In genomic region chr14:16248135-16248534, GRCm38 (mm10) we compare ENCODE assay signal across 11 mouse cellular contexts. TPM values are rescaled to one million over a fixed set of nuclear protein-coding genes. Genes with fewer than 3 reads are reported as not detected.
A peak's percentile ranks its signal among the peaks of the same experiment; 100 is the strongest.
DNase-seq lines count a peak whose midpoint lies in the region; ATAC-seq and TF ChIP-seq lines count a peak whose summit lies in the region.
"Had no signal": no experiment of that assay in that cellular context is flagged by ENCODE, and none has a peak within 500 bp of the region (broad histone marks: within the 10 kb centered on the region; RNA-seq: fewer than 3 reads in every experiment).

No protein-coding gene starts in this region.

- TF ChIP-seq POLR2A in heart, adult 2 months (IDR thresholded peaks at IDR 0.05; ENCODE audit: insufficient read depth, low read depth, low read length) = no peak
- no peak for TF ChIP-seq POLR2A in small intestine, adult 2 months (IDR thresholded peaks at IDR 0.05; ENCODE audit: low read depth, low read length)

- no peaks in the 10 kb centered on the region for H3K36me3 ChIP-seq in heart, embryonic 11.5 days (ENCODE audit: control insufficient read depth, insufficient read depth, low read length)
- peaks cover 13% of the 10 kb centered on the region for H3K36me3 ChIP-seq in heart, adult 2 months (ENCODE audit: control insufficient read depth, insufficient read depth, low read length)
- H3K36me3 ChIP-seq in lung, embryonic 15.5 days = no peaks in the 10 kb centered on the region
- H3K36me3 ChIP-seq in limb, embryonic 13.5 days = no peaks in the 10 kb centered on the region
- H3K36me3 ChIP-seq in small intestine, adult 2 months (ENCODE audit: control insufficient read depth, insufficient read depth, low read length) = no peaks in the 10 kb centered on the region

- H3K4me1 ChIP-seq in heart, embryonic 11.5 days (ENCODE audit: control insufficient read depth, insufficient read depth, low read length) = no peaks in the 10 kb centered on the region
- H3K4me1 ChIP-seq in heart, adult 2 months (ENCODE audit: control insufficient read depth, insufficient read depth, low read length) = no peaks in the 10 kb centered on the region; the same call in 1 of the 2 replicates
- H3K4me1 ChIP-seq in lung, embryonic 15.5 days = peaks cover 20% of the 10 kb centered on the region
- H3K4me1 ChIP-seq in limb, embryonic 13.5 days = peaks cover 20% of the 10 kb centered on the region
- H3K4me1 ChIP-seq in small intestine, adult 2 months (ENCODE audit: control insufficient read depth, insufficient read depth, insufficient read length, low read length) = peaks cover 9% of the 10 kb centered on the region; the same call in 1 of the 2 replicates

- H3K4me3 ChIP-seq in heart, embryonic 11.5 days (ENCODE audit: low read depth, low read length) = peak overlapping the region; percentile 75; the same call in 1 of the 2 replicates
- no peak overlapping the region; the same call in 1 of the 2 replicates for H3K4me3 ChIP-seq in heart, adult 2 months
- peak overlapping the region; percentile 66; the same call in 1 of the 2 replicates for H3K4me3 ChIP-seq in lung, embryonic 15.5 days
- peak overlapping the region; percentile 73 for H3K4me3 ChIP-seq in limb, embryonic 13.5 days
- H3K4me3 ChIP-seq in small intestine, adult 2 months (ENCODE audit: low read depth, low read length) = no peak overlapping the region

- no peak for DNase-seq in heart, adult 2 months
- no peak for DNase-seq in lung, postnatal 10 days
- DNase-seq in layer of hippocampus, postnatal 14 days (ENCODE audit: low spot score in 2 of 2) = no peak
- no peak for DNase-seq in spleen, postnatal 14 days (ENCODE audit: low spot score in 2 of 2)
- DNase-seq: cerebellum, adult 11-12 months; right cerebral cortex, adult 18-20 months had no signal

- WGBS in heart, embryonic 11.5 days (ENCODE audit: insufficient replicate concordance) = 72% methylated on average over 3 of the region's 3 CpGs
- 78% methylated on average over 3 of the region's 3 CpGs for WGBS in heart, adult 2 months
- 62% methylated on average over 3 of the region's 3 CpGs for WGBS in lung, embryonic 15.5 days
- 80% methylated on average over 3 of the region's 3 CpGs for WGBS in limb, embryonic 13.5 days
- WGBS in small intestine, adult 2 months = 72% methylated on average over 3 of the region's 3 CpGs

- no peak for ATAC-seq in heart, embryonic 11.5 days (replicated peaks; ENCODE audit: insufficient number of reproducible peaks, low FRiP score, low TSS enrichment)
- ATAC-seq in lung, embryonic 15.5 days (ENCODE audit: borderline replicate concordance, extremely low read depth, low FRiP score, low TSS enrichment) = no peak
- no peak for ATAC-seq in limb, embryonic 13.5 days (ENCODE audit: low FRiP score, low read depth)

- H3K27me3 ChIP-seq in heart, embryonic 11.5 days (ENCODE audit: control insufficient read depth, insufficient read depth, low read length) = no peaks in the 10 kb centered on the region
- H3K27me3 ChIP-seq in heart, adult 2 months (ENCODE audit: control insufficient read depth, insufficient read depth, low read length) = no peaks in the 10 kb centered on the region
- no peaks in the 10 kb centered on the region for H3K27me3 ChIP-seq in lung, embryonic 15.5 days
- no peaks in the 10 kb centered on the region for H3K27me3 ChIP-seq in limb, embryonic 13.5 days
- no peaks in the 10 kb centered on the region for H3K27me3 ChIP-seq in small intestine, adult 2 months (ENCODE audit: control insufficient read depth, insufficient read depth, low read length)

- intact Hi-C loops in heart, adult 2 months (cut with DNase I) = loop anchor here (2.0 kb wide), 1 partner anchor 117 kb away; the partner anchor contains the start of gene Top2b

- no peak overlapping the region for H3K27ac ChIP-seq in heart, embryonic 11.5 days (ENCODE audit: low read depth, low read length)
- H3K27ac ChIP-seq in heart, adult 2 months = no peak overlapping the region
- no peak overlapping the region for H3K27ac ChIP-seq in lung, embryonic 15.5 days
- H3K27ac ChIP-seq in limb, embryonic 13.5 days = no peak overlapping the region
- 0 out of 2 replicates have a peak overlapping the region, but pooled peaks have one; percentile 29 for H3K27ac ChIP-seq in small intestine, adult 2 months (ENCODE audit: insufficient read depth, low read depth, low read length)
- H3K27ac ChIP-seq: macrophage had no signal

- peak overlapping the region; percentile 87 for H3K4me2 ChIP-seq in heart, embryonic 11.5 days
- H3K4me2 ChIP-seq in lung, embryonic 15.5 days = peak overlapping the region; percentile 79; the same call in 1 of the 2 replicates
- peak overlapping the region; percentile 80 for H3K4me2 ChIP-seq in limb, embryonic 13.5 days (replicated peaks)

- TF ChIP-seq CTCF in heart, adult 2 months (IDR thresholded peaks at IDR 0.05) = no peak
- TF ChIP-seq CTCF in small intestine, adult 2 months (IDR thresholded peaks at IDR 0.05; ENCODE audit: extremely low read depth, insufficient read length, insufficient replicate concordance, low read depth, low read length) = no peak

- TF ChIP-seq EP300 in heart, adult 2 months (IDR thresholded peaks at IDR 0.05; ENCODE audit: insufficient read depth, low read depth, low read length) = no peak

- no peaks in the 10 kb centered on the region for H3K79me2 ChIP-seq in heart, adult 2 months (replicated peaks; ENCODE audit: control insufficient read depth, insufficient read depth, low read length)

- no peaks in the 10 kb centered on the region for H3K9me3 ChIP-seq in heart, embryonic 11.5 days (replicated peaks; ENCODE audit: control insufficient read depth, low read length)
- H3K9me3 ChIP-seq in lung, embryonic 15.5 days = no peaks in the 10 kb centered on the region
- no peaks in the 10 kb centered on the region for H3K9me3 ChIP-seq in limb, embryonic 13.5 days

- no peak overlapping the region for H3K9ac ChIP-seq in heart, embryonic 11.5 days (ENCODE audit: low read depth, low read length)
- no peak overlapping the region for H3K9ac ChIP-seq in heart, adult 2 months (ENCODE audit: low read depth, low read length)
- no peak overlapping the region for H3K9ac ChIP-seq in lung, embryonic 15.5 days
- no peak overlapping the region for H3K9ac ChIP-seq in limb, embryonic 13.5 days

RNA-seq across cellular contexts. Expression of gene Ngly1, which starts 0.9 kb away (rescaled TPM):
- 22.3 and 25.5 TPM in 2 replicates for polyA plus RNA-seq in heart, embryonic 11.5 days (2014; fragmentation: Nextera tagmentation; extraction: Ambion mirVana)
- 10 to 100 TPM; 30.7 to 31.2 TPM for total RNA-seq in heart, adult 2 months (2021)
- 19.2 and 22.6 TPM in 2 replicates for polyA plus RNA-seq in heart, adult 2 months (2012; rRNA removed)
- 33.9 and 35.5 TPM in 2 replicates for polyA plus RNA-seq in lung, embryonic 15.5 days (2015; fragmentation: Nextera tagmentation; extraction: Ambion mirVana)
- 41.7 and 48.7 TPM in 2 replicates for polyA plus RNA-seq in limb, embryonic 13.5 days (2015; fragmentation: Nextera tagmentation; extraction: Ambion mirVana)
- polyA plus RNA-seq in small intestine, adult 2 months (2012; rRNA removed) = 13.0 and 23.4 TPM in 2 replicates
- total RNA-seq in layer of hippocampus, postnatal 14 days (2021) = 10 to 100 TPM; 32.2 to 32.6 TPM

RNA-seq across cellular contexts. Expression of gene Oxsm, which starts 1.5 kb away (rescaled TPM):
- polyA plus RNA-seq in heart, embryonic 11.5 days (2014; fragmentation: Nextera tagmentation; extraction: Ambion mirVana) = 2.0 and 2.3 TPM in 2 replicates
- 10 to 100 TPM; 19.5 to 23.0 TPM for total RNA-seq in heart, adult 2 months (2021)
- 12.7 and 22.2 TPM in 2 replicates for polyA plus RNA-seq in heart, adult 2 months (2012; rRNA removed)
- polyA plus RNA-seq in lung, embryonic 15.5 days (2015; fragmentation: Nextera tagmentation; extraction: Ambion mirVana) = 2.0 and 3.0 TPM in 2 replicates
- 1.4 and 1.6 TPM in 2 replicates for polyA plus RNA-seq in limb, embryonic 13.5 days (2015; fragmentation: Nextera tagmentation; extraction: Ambion mirVana)
- 2.1 and 3.2 TPM in 2 replicates for polyA plus RNA-seq in small intestine, adult 2 months (2012; rRNA removed)
- total RNA-seq in layer of hippocampus, postnatal 14 days (2021) = 1 to 10 TPM; 9.1 to 9.9 TPM

Comparison
In these comparisons a context has a peak if more than half of its experiments do, and no peak if none do; other contexts are left out.
1. H3K4me3 ChIP-seq: peak in heart, embryonic 11.5 days (single experiment), lung, embryonic 15.5 days (single experiment) and limb, embryonic 13.5 days (single experiment); none in heart, adult 2 months (single experiment) and small intestine, adult 2 months (single experiment).
2. Peak in every context shown above with its lines, with median percentiles within 50 percentile points of each other: H3K4me2 ChIP-seq.